ENCODE assay signal across 11 mouse cellular contexts in genomic region chr19:56974159-56974558, GRCm38 (mm10). TPM values are rescaled to one million over a fixed set of nuclear protein-coding genes. Genes with fewer than 3 reads are reported as not detected.
DNase-seq lines count a peak whose midpoint lies in the region; ATAC-seq and TF ChIP-seq lines count a peak whose summit lies in the region.
"Had no signal": no experiment of that assay in that cellular context is flagged by ENCODE, and none has a peak within 500 bp of the region (broad histone marks: within the 10 kb centered on the region; RNA-seq: fewer than 3 reads in every experiment).

No protein-coding gene starts in this region.

- peaks cover 10% of the 10 kb centered on the region; the same call in 1 of the 2 replicates for H3K4me1 ChIP-seq in kidney, embryonic 14.5 days (ENCODE audit: control insufficient read depth, insufficient read depth, low read length)
- H3K4me1 ChIP-seq in liver, postnatal 0 days (ENCODE audit: insufficient read depth): peaks cover 10% of the 10 kb centered on the region
- H3K4me1 ChIP-seq: embryonic facial prominence, embryonic 12.5 days had no signal

- no peak; the same call in 1 of the 2 replicates for TF ChIP-seq EP300 in liver, postnatal 0 days (IDR thresholded peaks at IDR 0.05; ENCODE audit: low read depth)

- H3K4me3 ChIP-seq in kidney, embryonic 14.5 days (ENCODE audit: low read length): no peak overlapping the region
- H3K4me3 ChIP-seq in liver, postnatal 0 days (ENCODE audit: low read depth, low read length): no peak overlapping the region
- H3K4me3 ChIP-seq: embryonic facial prominence, embryonic 12.5 days; liver, embryonic 13.5 days had no signal

- H3K9me3 ChIP-seq in kidney, embryonic 14.5 days (ENCODE audit: control insufficient read depth, low read length): no peaks in the 10 kb centered on the region
- no peaks in the 10 kb centered on the region for H3K9me3 ChIP-seq in liver, postnatal 0 days (ENCODE audit: low read length)
- H3K9me3 ChIP-seq: embryonic facial prominence, embryonic 12.5 days; liver, embryonic 13.5 days had no signal

- 73% methylated on average over 4 of the region's 4 CpGs for WGBS in kidney, embryonic 14.5 days
- WGBS in liver, postnatal 0 days (ENCODE audit: insufficient replicate concordance): 88% methylated on average over 4 of the region's 4 CpGs

- H3K4me2 ChIP-seq in kidney, embryonic 14.5 days (replicated peaks; ENCODE audit: low read depth, low read length): no peak overlapping the region
- no peak overlapping the region for H3K4me2 ChIP-seq in liver, postnatal 0 days (ENCODE audit: low read depth, low read length)
- H3K4me2 ChIP-seq: embryonic facial prominence, embryonic 12.5 days; liver, embryonic 13.5 days had no signal

- ATAC-seq in kidney, embryonic 14.5 days (ENCODE audit: low FRiP score, low TSS enrichment): peak; percentile 12; the same call in 1 of the 2 replicates
- no peak for ATAC-seq in liver, postnatal 0 days

- H3K27ac ChIP-seq in kidney, embryonic 14.5 days (ENCODE audit: low read depth, low read length): no peak overlapping the region
- H3K27ac ChIP-seq in liver, postnatal 0 days (ENCODE audit: low read depth): no peak overlapping the region
- H3K27ac ChIP-seq: embryonic facial prominence, embryonic 12.5 days; kidney, postnatal 0 days; liver, embryonic 13.5 days had no signal

- no peak overlapping the region for H3K9ac ChIP-seq in kidney, embryonic 14.5 days (ENCODE audit: low read depth, low read length)
- H3K9ac ChIP-seq in liver, postnatal 0 days (replicated peaks): no peak overlapping the region
- H3K9ac ChIP-seq: embryonic facial prominence, embryonic 12.5 days; liver, embryonic 13.5 days had no signal

- no peaks in the 10 kb centered on the region for H3K36me3 ChIP-seq in kidney, embryonic 14.5 days (ENCODE audit: control insufficient read depth, insufficient read depth, low read length)
- no peaks in the 10 kb centered on the region for H3K36me3 ChIP-seq in liver, postnatal 0 days (replicated peaks; ENCODE audit: insufficient read depth, low read length)
- H3K36me3 ChIP-seq: embryonic facial prominence, embryonic 12.5 days; G1E; liver, embryonic 13.5 days had no signal

- H3K27me3 ChIP-seq in kidney, embryonic 14.5 days (ENCODE audit: control insufficient read depth, insufficient read depth, low read length): no peaks in the 10 kb centered on the region
- H3K27me3 ChIP-seq in liver, postnatal 0 days (ENCODE audit: insufficient read depth, low read length): no peaks in the 10 kb centered on the region
- H3K27me3 ChIP-seq: embryonic facial prominence, embryonic 12.5 days; liver, embryonic 13.5 days had no signal

- no peak for TF ChIP-seq CTCF in liver, postnatal 0 days (IDR thresholded peaks at IDR 0.05; ENCODE audit: low read depth)

- no peak for DNase-seq in kidney, adult 8-10 months
- DNase-seq in adipocyte (ENCODE audit: low spot score): peak; percentile 55
- peak; percentile 49 to 59 for DNase-seq in adrenal gland, postnatal 36 days
- DNase-seq in liver, postnatal 0 days: peak; percentile 28
- no peak for DNase-seq in right cerebral cortex, adult 18-20 months
- DNase-seq in thymus, adult 18-20 months: no peak
- DNase-seq: liver, embryonic 13.5 days had no signal

RNA-seq across cellular contexts. Expression of gene Afap1l2, which starts 33.9 kb away (rescaled TPM):
- polyA plus RNA-seq in kidney, embryonic 14.5 days (2014; fragmentation: Nextera tagmentation; extraction: Ambion mirVana): 9.0 and 12.5 TPM in 2 replicates
- 10 to 100 TPM; 12.2 to 27.4 TPM for total RNA-seq in adrenal gland, postnatal 36 days (2021)
- 1.1 and 1.5 TPM in 2 replicates for polyA plus RNA-seq in liver, postnatal 0 days (2015; fragmentation: Nextera tagmentation; extraction: Ambion mirVana)
- polyA plus RNA-seq: G1E had no signal

Comparison
In these comparisons a context has a peak if more than half of its experiments do, and no peak if none do; other contexts are left out.
1. DNase-seq: peak in adipocyte (single experiment), adrenal gland, postnatal 36 days (2 of 2) and liver, postnatal 0 days (single experiment); none in kidney, adult 8-10 months (0 of 2), right cerebral cortex, adult 18-20 months (single experiment) and thymus, adult 18-20 months (0 of 2).